Mouse (Mus musculus): ENCODE data around the gene Dap3. TPM values are rescaled to one million over a fixed set of nuclear protein-coding genes. Genes with fewer than 3 reads are reported as not detected.

Gene Dap3
- total and polyA plus RNA-seq, 3 experiments = 128 to 169 (median 145) TPM

DNA sequence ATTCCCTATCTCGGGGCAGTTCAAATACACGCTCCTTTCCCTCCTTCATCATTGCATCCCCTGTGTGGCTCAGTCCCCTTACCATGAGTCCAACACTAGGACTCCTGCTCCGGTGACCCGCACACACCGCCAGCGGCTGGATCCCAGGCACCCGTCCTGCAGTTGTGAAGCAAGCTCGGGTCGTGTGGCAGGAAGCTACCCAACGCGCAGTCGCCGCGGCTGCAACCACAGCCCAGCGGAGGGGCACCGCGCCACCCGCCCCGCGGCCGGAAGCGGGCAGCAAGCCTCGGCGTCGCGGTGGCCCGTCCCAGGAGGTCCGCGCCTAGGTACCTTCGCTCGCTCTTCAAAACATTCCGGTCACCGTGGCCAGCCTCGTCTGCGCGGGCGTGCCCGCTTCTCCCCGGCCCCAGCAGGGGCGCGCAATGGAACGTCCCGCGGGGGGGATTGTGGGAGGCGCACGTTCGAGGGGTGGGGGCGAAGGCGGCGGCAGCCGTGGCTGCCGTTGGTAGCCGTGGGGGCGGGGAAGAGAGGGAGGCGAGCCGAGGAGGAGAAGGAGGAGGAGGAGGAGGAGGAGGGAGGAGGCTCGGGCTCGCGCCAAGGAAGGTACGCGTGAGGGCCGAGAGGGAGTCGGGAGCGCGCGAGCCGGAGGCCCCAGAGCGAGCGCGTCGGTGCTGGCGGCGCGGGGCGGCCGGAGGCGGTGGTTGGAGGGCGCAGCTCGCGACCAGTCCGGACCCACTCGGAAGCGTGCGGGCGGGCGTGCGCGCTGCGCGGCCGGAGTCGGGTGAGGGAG lies 1.0 kb downstream of the Dap3 start (continued):
- peak; percentile 97 for TF ChIP-seq MAZ (IDR thresholded peaks at IDR 0.05; ENCODE audit: low read depth, low read length)
- peak; percentile 27; the same call in 1 of the 2 replicates for TF ChIP-seq MAX (IDR thresholded peaks at IDR 0.05; ENCODE audit: low read length)
- peak; percentile 82 for TF ChIP-seq POLR2A (IDR thresholded peaks at IDR 0.05; ENCODE audit: low read depth, low read length)
- TF ChIP-seq UBTF (IDR thresholded peaks at IDR 0.05; ENCODE audit: low read depth, low read length) = no peak; the same call in 1 of the 2 replicates
- no peak; the same call in 1 of the 2 replicates for TF ChIP-seq MXI1 (IDR thresholded peaks at IDR 0.05; ENCODE audit: low read depth, low read length)
- TF ChIP-seq ELF1 (IDR thresholded peaks at IDR 0.05; ENCODE audit: low read depth, low read length) = peak; percentile 72
- TF ChIP-seq SIN3A (IDR thresholded peaks at IDR 0.05; ENCODE audit: low read length) = no peak; the same call in 1 of the 2 replicates
- no peak for TF ChIP-seq E2F4 (IDR thresholded peaks at IDR 0.05; ENCODE audit: insufficient replicate concordance, low read depth, low read length)
- TF ChIP-seq KAT2A (IDR thresholded peaks at IDR 0.05; ENCODE audit: insufficient replicate concordance, low read length) = 0 out of 2 replicates have a peak, but pooled peaks have one; percentile 46
- TF ChIP-seq HCFC1 (IDR thresholded peaks at IDR 0.05; ENCODE audit: low read depth, low read length) = peak; percentile 70

DNA sequence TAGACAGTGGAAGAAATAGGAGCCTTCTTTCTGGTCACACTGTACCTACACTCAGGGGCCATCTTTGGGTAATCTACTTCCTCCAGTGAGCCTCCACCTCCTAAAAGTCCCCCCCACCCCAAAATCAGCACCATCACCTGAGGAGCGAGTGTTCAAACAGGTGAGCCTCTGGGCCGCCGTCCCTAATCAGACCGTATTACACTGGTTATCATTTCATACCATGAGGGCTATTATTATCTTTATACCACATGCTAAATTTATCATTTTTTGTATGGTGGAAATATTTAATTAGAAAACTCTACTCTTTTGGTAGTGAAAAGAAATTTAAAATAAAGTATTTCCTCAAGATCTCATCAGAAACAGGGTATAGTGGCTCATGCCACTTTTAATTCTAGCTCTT lies 6.9 kb downstream of the Dap3 start:
- no peak overlapping the region for H3K9ac ChIP-seq (ENCODE audit: insufficient read depth, low read depth)
- dilution Hi-C loops (cut with MboI; ENCODE audit: extremely low pct_ligation_motif_present, extremely low pct_unique_long_range_greater_than_20kb, low sequenced_read_pairs) = no loop called here

DNA sequence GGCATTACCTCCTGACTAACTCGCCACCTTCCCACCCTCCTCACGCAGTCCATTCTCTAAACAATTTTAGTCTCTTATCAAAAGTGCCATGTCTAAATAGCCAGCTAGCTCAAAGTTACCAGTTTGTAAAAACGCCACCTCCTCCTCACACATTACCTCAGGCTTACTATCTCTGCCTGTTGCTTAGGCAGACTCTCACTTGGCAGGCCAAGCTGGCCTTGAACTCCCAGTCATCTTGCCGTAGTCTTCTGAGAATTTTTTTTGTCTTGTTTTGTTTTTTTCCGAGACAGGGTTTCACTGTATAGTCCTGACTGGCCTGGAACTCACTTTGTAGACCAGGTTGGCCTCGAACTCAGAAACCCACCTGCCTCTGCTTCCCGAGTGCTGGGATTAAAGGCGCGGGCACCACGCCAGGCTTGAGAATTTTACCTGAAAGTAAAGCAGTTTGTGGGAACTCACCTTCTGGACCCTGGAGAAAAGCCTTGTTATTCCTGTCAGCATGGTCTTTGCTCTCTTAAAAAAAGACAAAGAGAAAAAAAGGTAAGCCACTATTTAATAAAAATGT lies 8.6 kb downstream of the Dap3 start:
- H3K4me3 ChIP-seq (replicated peaks in 1 of 3; ENCODE audit: low read depth in 2 of 3, low read length in 2 of 3, poor library complexity in 1 of 3) = no peak overlapping the region
- no peaks in the 10 kb centered on the region for H3K27me3 ChIP-seq (replicated peaks)
- no peak overlapping the region for H3K27ac ChIP-seq (ENCODE audit: insufficient read depth, low read depth)
- TF ChIP-seq BHLHE40 (IDR thresholded peaks at IDR 0.05; ENCODE audit: low read depth, low read length) (no peak), MYC (IDR thresholded peaks at IDR 0.05; ENCODE audit: low read depth, low read length) (no peak), MEF2A (IDR thresholded peaks at IDR 0.05; ENCODE audit: borderline replicate concordance, low read depth, low read length) (no peak), ELF1 (IDR thresholded peaks at IDR 0.05; ENCODE audit: low read depth, low read length) (no peak), USF1 (IDR thresholded peaks at IDR 0.05; ENCODE audit: low read depth, low read length) (no peak), JUN (IDR thresholded peaks at IDR 0.05; ENCODE audit: insufficient read depth, low read depth, low read length) (no peak), JUND (conservative IDR thresholded peaks at IDR 0.05; ENCODE audit: low read depth, low read length) (no peak), MAX (IDR thresholded peaks at IDR 0.05; ENCODE audit: low read length) (no peak), TCF12 (IDR thresholded peaks at IDR 0.05; ENCODE audit: low read depth, low read length) (no peak), RCOR1 (conservative IDR thresholded peaks at IDR 0.05; ENCODE audit: low read depth, low read length) (no peak), SIN3A (IDR thresholded peaks at IDR 0.05; ENCODE audit: low read length) (no peak), ETS1 (conservative IDR thresholded peaks at IDR 0.05; ENCODE audit: low read depth, low read length) (no peak), POLR2AphosphoS2 (IDR thresholded peaks at IDR 0.05; ENCODE audit: low read depth, low read length) (no peak), ZNF384 (IDR thresholded peaks at IDR 0.05; ENCODE audit: low read depth, low read length) (no peak), ZC3H11A (IDR thresholded peaks at IDR 0.05; ENCODE audit: low read depth, low read length) (no peak)
- no peak overlapping the region for H3K9ac ChIP-seq (ENCODE audit: insufficient read depth, low read depth)
- dilution Hi-C loops (cut with MboI; ENCODE audit: extremely low pct_ligation_motif_present, extremely low pct_unique_long_range_greater_than_20kb, low sequenced_read_pairs) = no loop called here
- peaks cover 0 to 4% of the 10 kb centered on the region in 2 experiments; a peak in 1 of 4 replicates for H3K4me1 ChIP-seq (ENCODE audit: control insufficient read depth in 1 of 2, insufficient read depth in 2 of 2)
- H3K4me2 ChIP-seq (ENCODE audit: insufficient read depth, low read depth, poor library complexity, severe bottlenecking) = no peak overlapping the region
- H3K9me3 ChIP-seq (replicated peaks; ENCODE audit: low read length) = no peaks in the 10 kb centered on the region
- peaks cover 20% of the 10 kb centered on the region for H3K79me2 ChIP-seq (replicated peaks; ENCODE audit: control insufficient read depth, extremely low read depth, insufficient read depth, poor library complexity, severe bottlenecking)
- in situ Hi-C loops (cut with MboI; ENCODE audit: low pct_ligation_motif_present, low pct_unique_long_range_greater_than_20kb, low sequenced_read_pairs) = loop anchor here (25.0 kb wide), 1 partner anchor 95 kb away; no protein-coding TSS in a partner anchor
- peaks cover 24 to 62% of the 10 kb centered on the region in 2 experiments for H3K36me3 ChIP-seq (replicated peaks in 1 of 2; ENCODE audit: control insufficient read depth in 1 of 2, insufficient read depth in 1 of 2, low read length in 1 of 2)
- no peak for DNase-seq (ENCODE audit: extremely low read depth)

More for the DNA sequence above, 6.9 kb downstream of the Dap3 start:
- Histone ChIP-seq H3K9me3 (replicated peaks; ENCODE audit: low read length) (no peaks in the 10 kb centered on the region), H3K79me2 (replicated peaks; ENCODE audit: control insufficient read depth, extremely low read depth, insufficient read depth, poor library complexity, severe bottlenecking) (peaks cover 30% of the 10 kb centered on the region), H3K4me2 (ENCODE audit: insufficient read depth, low read depth, poor library complexity, severe bottlenecking) (no peak overlapping the region), H3K27me3 (replicated peaks) (no peaks in the 10 kb centered on the region), H3K36me3 (replicated peaks in 1 of 2; ENCODE audit: control insufficient read depth in 1 of 2, insufficient read depth in 1 of 2, low read length in 1 of 2) (peaks cover 19 to 48% of the 10 kb centered on the region in 2 experiments), H3K4me3 (replicated peaks in 1 of 3; ENCODE audit: low read depth in 2 of 3, low read length in 2 of 3, poor library complexity in 1 of 3) (no peak overlapping the region), H3K4me1 (ENCODE audit: control insufficient read depth in 1 of 2, insufficient read depth in 2 of 2) (peaks cover 2 to 18% of the 10 kb centered on the region in 2 experiments; a peak in 2 of 4 replicates), H3K27ac (ENCODE audit: insufficient read depth, low read depth) (no peak overlapping the region)
- in situ Hi-C loops (cut with MboI; ENCODE audit: low pct_ligation_motif_present, low pct_unique_long_range_greater_than_20kb, low sequenced_read_pairs) = loop anchor here (25.0 kb wide), 1 partner anchor 93 kb away; no protein-coding TSS in a partner anchor
- DNase-seq (ENCODE audit: extremely low read depth) = no peak
- TF ChIP-seq ZKSCAN1 (IDR thresholded peaks at IDR 0.05; ENCODE audit: borderline replicate concordance, low read depth, low read length) (no peak), RAD21 (IDR thresholded peaks at IDR 0.05; ENCODE audit: low read depth, low read length) (no peak), CHD2 (IDR thresholded peaks at IDR 0.05; ENCODE audit: low read length) (no peak), TCF12 (IDR thresholded peaks at IDR 0.05; ENCODE audit: low read depth, low read length) (no peak), USF1 (IDR thresholded peaks at IDR 0.05; ENCODE audit: low read depth, low read length) (no peak), MAX (IDR thresholded peaks at IDR 0.05; ENCODE audit: low read length) (no peak), JUND (conservative IDR thresholded peaks at IDR 0.05; ENCODE audit: low read depth, low read length) (no peak), MEF2A (IDR thresholded peaks at IDR 0.05; ENCODE audit: borderline replicate concordance, low read depth, low read length) (no peak), KAT2A (IDR thresholded peaks at IDR 0.05; ENCODE audit: insufficient replicate concordance, low read length) (no peak)
